ENCODE assay signal across 12 mouse cellular contexts in genomic region chr2:9875676-9876357, GRCm38 (mm10). TPM values are rescaled to one million over a fixed set of nuclear protein-coding genes. Genes with fewer than 3 reads are reported as not detected.
DNase-seq lines count a peak whose midpoint lies in the region; ATAC-seq and TF ChIP-seq lines count a peak whose summit lies in the region.
"Had no signal": no experiment of that assay in that cellular context is flagged by ENCODE, and none has a peak within 500 bp of the region (broad histone marks: within the 10 kb centered on the region; RNA-seq: fewer than 3 reads in every experiment).

No protein-coding gene starts in this region.

- intact Hi-C loops in heart, postnatal 10 days (cut with DNase I), result no loop called here
- intact Hi-C loops in left cerebral cortex, postnatal 36 days (cut with DNase I), result no loop called here

- H3K9ac ChIP-seq in heart, embryonic 14.5 days (ENCODE audit: low read length), result 0 out of 2 replicates have a peak overlapping the region, but pooled peaks have one; percentile 62
- H3K9ac ChIP-seq in hindbrain, embryonic 16.5 days (ENCODE audit: low read depth, low read length), result no peak overlapping the region
- H3K9ac ChIP-seq in midbrain, postnatal 0 days (replicated peaks; ENCODE audit: low read length, poor library complexity, severe bottlenecking), result peak overlapping the region; percentile 63
- H3K9ac ChIP-seq: forebrain, embryonic 13.5 days; neural tube, embryonic 15.5 days had no signal

- peaks cover 59% of the 10 kb centered on the region for H3K27me3 ChIP-seq in heart, embryonic 14.5 days (ENCODE audit: control insufficient read depth, insufficient read depth, low read length)
- peaks cover 53% of the 10 kb centered on the region for H3K27me3 ChIP-seq in hindbrain, embryonic 16.5 days (replicated peaks; ENCODE audit: control insufficient read depth, insufficient read depth, low read length)
- H3K27me3 ChIP-seq in midbrain, postnatal 0 days (ENCODE audit: insufficient read depth, low read length), result peaks cover 47% of the 10 kb centered on the region
- H3K27me3 ChIP-seq: CH12.LX had no signal

- H3K36me3 ChIP-seq in heart, embryonic 14.5 days (ENCODE audit: control insufficient read depth, insufficient read depth, low read length), result no peaks in the 10 kb centered on the region
- H3K36me3 ChIP-seq in hindbrain, embryonic 16.5 days (ENCODE audit: control insufficient read depth, insufficient read depth, low read length), result no peaks in the 10 kb centered on the region
- no peaks in the 10 kb centered on the region for H3K36me3 ChIP-seq in midbrain, postnatal 0 days (ENCODE audit: insufficient read depth, low read length)
- H3K36me3 ChIP-seq: neural tube, embryonic 15.5 days had no signal

- H3K9me3 ChIP-seq in heart, embryonic 14.5 days (ENCODE audit: control insufficient read depth, low read length), result no peaks in the 10 kb centered on the region
- no peaks in the 10 kb centered on the region for H3K9me3 ChIP-seq in hindbrain, embryonic 16.5 days (ENCODE audit: control insufficient read depth, low read length)
- no peaks in the 10 kb centered on the region for H3K9me3 ChIP-seq in midbrain, postnatal 0 days (ENCODE audit: low read length)
- H3K9me3 ChIP-seq: forebrain, embryonic 13.5 days; neural tube, embryonic 15.5 days had no signal

- peaks cover 13 to 20% of the 10 kb centered on the region in 2 experiments for H3K4me1 ChIP-seq in heart, embryonic 14.5 days (ENCODE audit: control insufficient read depth in 2 of 2, insufficient read depth in 2 of 2, low read length in 2 of 2)
- peaks cover 6% of the 10 kb centered on the region; the same call in 1 of the 2 replicates for H3K4me1 ChIP-seq in hindbrain, embryonic 16.5 days (ENCODE audit: control insufficient read depth, insufficient read depth, low read depth, low read length)
- no peaks in the 10 kb centered on the region for H3K4me1 ChIP-seq in midbrain, postnatal 0 days (ENCODE audit: insufficient read depth, low read length)

- no peak overlapping the region for H3K27ac ChIP-seq in heart, embryonic 14.5 days (replicated peaks in 1 of 2; ENCODE audit: control insufficient read depth in 1 of 2, insufficient read depth in 1 of 2, low read depth in 2 of 2, low read length in 2 of 2)
- H3K27ac ChIP-seq in hindbrain, embryonic 16.5 days (ENCODE audit: low read depth, low read length), result no peak overlapping the region
- H3K27ac ChIP-seq in midbrain, postnatal 0 days (ENCODE audit: low read depth, low read length), result peak overlapping the region; percentile 71
- H3K27ac ChIP-seq: forebrain, embryonic 13.5 days; neural tube, embryonic 15.5 days had no signal

- peak overlapping the region; percentile 95 for H3K4me2 ChIP-seq in heart, embryonic 14.5 days (ENCODE audit: low read length)
- H3K4me2 ChIP-seq in hindbrain, embryonic 16.5 days (ENCODE audit: low read length), result no peak overlapping the region
- peak overlapping the region; percentile 71 for H3K4me2 ChIP-seq in midbrain, postnatal 0 days (ENCODE audit: low read depth, low read length, poor library complexity, severe bottlenecking)
- H3K4me2 ChIP-seq: forebrain, embryonic 13.5 days had no signal

- H3K4me3 ChIP-seq in heart, embryonic 14.5 days (ENCODE audit: control insufficient read depth in 1 of 2, insufficient read depth in 1 of 2, low read depth in 1 of 2, low read length in 2 of 2), result peak overlapping the region in 1 of 2 experiments; percentile 55; a peak in 1 of 4 replicates
- H3K4me3 ChIP-seq in hindbrain, embryonic 16.5 days (ENCODE audit: low read length), result peak overlapping the region; percentile 46
- H3K4me3 ChIP-seq in midbrain, postnatal 0 days (ENCODE audit: low read depth, low read length), result peak overlapping the region; percentile 43

- no peak for ATAC-seq in heart, embryonic 14.5 days (ENCODE audit: insufficient number of reproducible peaks, insufficient read depth, low FRiP score, low read depth)
- ATAC-seq in activated CD4-positive, CD25-positive, alpha-beta regulatory T cell, adult 4 months, result peak; percentile 41
- ATAC-seq in hindbrain, embryonic 16.5 days, result no peak
- no peak for ATAC-seq in midbrain, postnatal 0 days (ENCODE audit: low FRiP score)
- ATAC-seq: forebrain, embryonic 13.5 days had no signal

- WGBS in heart, embryonic 14.5 days, result 35% methylated on average over 12 of the region's 12 CpGs
- 13% methylated on average over 12 of the region's 12 CpGs for WGBS in hindbrain, embryonic 16.5 days
- WGBS in midbrain, postnatal 0 days, result 11% methylated on average over 12 of the region's 12 CpGs

- no peak for DNase-seq in heart, postnatal 10 days
- no peak for DNase-seq in midbrain, postnatal 0 days (ENCODE audit: low spot score)
- no peak for DNase-seq in left cerebral cortex, postnatal 36 days (ENCODE audit: low spot score in 2 of 2)
- no peak for DNase-seq in right cerebral cortex, postnatal 36 days (ENCODE audit: low spot score in 2 of 2)
- no peak for DNase-seq in lung, postnatal 4 days

- no peak for TF ChIP-seq CTCF in midbrain, postnatal 0 days (IDR thresholded peaks at IDR 0.05)

RNA-seq across cellular contexts. Expression of gene 4930412O13Rik, which starts 5.2 kb away (rescaled TPM):
- polyA plus RNA-seq in heart, embryonic 14.5 days (2014; fragmentation: Nextera tagmentation; extraction: Ambion mirVana), result 0.57 TPM in 1 of 2 replicates, not detected in the other
- total RNA-seq in heart, postnatal 10 days (2021), result not detected
- under 1 TPM in 1 of 2 experiments, not detected in 1; 0.87 TPM for polyA plus RNA-seq in activated CD4-positive, CD25-positive, alpha-beta regulatory T cell, adult 4 months (2017; shearing (Covaris generic))
- 0.28 and 0.47 TPM in 2 replicates for polyA plus RNA-seq in hindbrain, embryonic 16.5 days (2015; fragmentation: Nextera tagmentation; extraction: Ambion mirVana)
- 0.11 and 0.66 TPM in 2 replicates for total RNA-seq in midbrain, postnatal 0 days (2014; rRNA removed)
- 2.0 TPM in 2 replicates for polyA plus RNA-seq in midbrain, postnatal 0 days (2015; fragmentation: Nextera tagmentation; extraction: Ambion mirVana)
- not detected for total RNA-seq in left cerebral cortex, postnatal 36 days (2021)
- total RNA-seq: CH12.LX; layer of hippocampus, postnatal 25 days had no signal
- polyA plus RNA-seq: forebrain, embryonic 13.5 days had no signal

RNA-seq across cellular contexts. Expression of gene 9230102O04Rik, which starts 13.5 kb away (rescaled TPM):
- not detected in 2 replicates for polyA plus RNA-seq in heart, embryonic 14.5 days (2014; fragmentation: Nextera tagmentation; extraction: Ambion mirVana)
- not detected for total RNA-seq in heart, postnatal 10 days (2021)
- 1 to 10 TPM in 1 of 2 experiments, not detected in 1; 2.0 TPM for polyA plus RNA-seq in activated CD4-positive, CD25-positive, alpha-beta regulatory T cell, adult 4 months (2017; shearing (Covaris generic))
- 0.35 and 1.1 TPM in 2 replicates for polyA plus RNA-seq in hindbrain, embryonic 16.5 days (2015; fragmentation: Nextera tagmentation; extraction: Ambion mirVana)
- total RNA-seq in midbrain, postnatal 0 days (2014; rRNA removed), result 0.77 TPM in 1 of 2 replicates, not detected in the other
- 2.2 and 3.6 TPM in 2 replicates for polyA plus RNA-seq in midbrain, postnatal 0 days (2015; fragmentation: Nextera tagmentation; extraction: Ambion mirVana)
- total RNA-seq in left cerebral cortex, postnatal 36 days (2021), result not detected
- total RNA-seq: layer of hippocampus, postnatal 25 days had no signal
- polyA plus RNA-seq: forebrain, embryonic 13.5 days had no signal

RNA-seq across cellular contexts. Expression of gene Gata3, which starts 14.0 kb away (rescaled TPM):
- 2.4 and 3.1 TPM in 2 replicates for polyA plus RNA-seq in heart, embryonic 14.5 days (2014; fragmentation: Nextera tagmentation; extraction: Ambion mirVana)
- total RNA-seq in heart, postnatal 10 days (2021), result under 1 TPM; 0.86 to 0.92 TPM
- 100 to 1,000 TPM; 120 to 138 TPM for polyA plus RNA-seq in activated CD4-positive, CD25-positive, alpha-beta regulatory T cell, adult 4 months (2017; shearing (Covaris generic))
- polyA plus RNA-seq in hindbrain, embryonic 16.5 days (2015; fragmentation: Nextera tagmentation; extraction: Ambion mirVana), result 27.2 and 33.8 TPM in 2 replicates
- 13.3 and 14.5 TPM in 2 replicates for total RNA-seq in midbrain, postnatal 0 days (2014; rRNA removed)
- polyA plus RNA-seq in midbrain, postnatal 0 days (2015; fragmentation: Nextera tagmentation; extraction: Ambion mirVana), result 88.9 and 94.6 TPM in 2 replicates
- total RNA-seq in left cerebral cortex, postnatal 36 days (2021), result not detected
- total RNA-seq: layer of hippocampus, postnatal 25 days had no signal
